Mouse (Mus musculus) CD4-positive, CD25-positive, alpha-beta regulatory T cell (primary cell): ENCODE data around the gene Sec14l4. TPM values are rescaled to one million over a fixed set of nuclear protein-coding genes. Genes with fewer than 3 reads are reported as not detected.

Experiments
- polyA plus RNA-seq: library from polyadenylated mRNA; unstranded; fragments of 100-300 nt; shearing (Covaris generic); gene quantifications from one replicate; pipeline ENCODE4 v1.2.1, GENCODE M21; 2017

The Sec14l4 gene
- not detected for polyA plus RNA-seq

GRCm38 (mm10) chr11:4031126-4031941 is at the start of gene Sec14l4:
TSS of gene Sec14l4 (plus strand) at chr11:4031462.

GRCm38 (mm10) chr11:3983291-3983862 is 47.9 kb upstream of the Sec14l4 start, which contains the start of gene Gal3st1:
TSS of gene Gal3st1 (plus strand) at chr11:3983636.

GRCm38 (mm10) chr11:4064627-4065122 is 33.4 kb downstream of the Sec14l4 start, which contains the start of gene Sec14l3:
TSS of gene Sec14l3 (plus strand) at chr11:4064841.

GRCm38 (mm10) chr11:4095171-4096053 is 64.2 kb downstream of the Sec14l4 start, which contains the start of gene Mtfp1:
TSS of gene Mtfp1 (minus strand) at chr11:4095445.

Other genes starting within 250 kb of the Sec14l4 start
- gene Osbp2, start 167.6 kb upstream of the Sec14l4 start, polyA plus RNA-seq, result 0.10 TPM
- gene 4921536K21Rik, start 136.4 kb upstream of the Sec14l4 start, polyA plus RNA-seq, result not detected
- gene Dusp18, start 136.2 kb upstream of the Sec14l4 start, polyA plus RNA-seq, result 0.22 TPM
- 1.7 TPM for gene Slc35e4, start 116.8 kb upstream of the Sec14l4 start, polyA plus RNA-seq
- 28.9 TPM for gene Tcn2, start 99.3 kb upstream of the Sec14l4 start, polyA plus RNA-seq
- gene Pes1, start 67.5 kb upstream of the Sec14l4 start, polyA plus RNA-seq, result 90.5 TPM
- gene 4930556J24Rik, start 54.7 kb upstream of the Sec14l4 start, polyA plus RNA-seq, result not detected
- 0.18 TPM for gene Gal3st1, start 47.8 kb upstream of the Sec14l4 start, polyA plus RNA-seq
- gene Sec14l3, start 33.4 kb downstream of the Sec14l4 start, polyA plus RNA-seq, result not detected
- gene Mtfp1, start 64.0 kb downstream of the Sec14l4 start, polyA plus RNA-seq, result 1.7 TPM
- gene Sec14l2, start 92.0 kb downstream of the Sec14l4 start, polyA plus RNA-seq, result 1.4 TPM
- gene Rnf215, start 103.7 kb downstream of the Sec14l4 start, polyA plus RNA-seq, result 56.0 TPM
- gene Ccdc157, start 128.8 kb downstream of the Sec14l4 start, polyA plus RNA-seq, result 3.8 TPM
- 74.4 TPM for gene Sf3a1, start 128.9 kb downstream of the Sec14l4 start, polyA plus RNA-seq
- gene Tbc1d10a, start 155.3 kb downstream of the Sec14l4 start, polyA plus RNA-seq, result 120 TPM
- 52.7 TPM for gene Castor1, start 186.8 kb downstream of the Sec14l4 start, polyA plus RNA-seq
- gene Osm, start 205.0 kb downstream of the Sec14l4 start, polyA plus RNA-seq, result 38.5 TPM
- gene Lif, start 226.1 kb downstream of the Sec14l4 start, polyA plus RNA-seq, result 3.5 TPM